Mouse (Mus musculus) cerebellum, postnatal 10 days (tissue): ENCODE measurements around the gene Obox6.

Experiments used
- DNase-seq, 2 experiments: peaks; one replicate each; pipeline ENCODE4 v3.0.0; 2021; ENCODE audit warnings: mixed read lengths in 2 of 2

Gene Obox6

DNA sequence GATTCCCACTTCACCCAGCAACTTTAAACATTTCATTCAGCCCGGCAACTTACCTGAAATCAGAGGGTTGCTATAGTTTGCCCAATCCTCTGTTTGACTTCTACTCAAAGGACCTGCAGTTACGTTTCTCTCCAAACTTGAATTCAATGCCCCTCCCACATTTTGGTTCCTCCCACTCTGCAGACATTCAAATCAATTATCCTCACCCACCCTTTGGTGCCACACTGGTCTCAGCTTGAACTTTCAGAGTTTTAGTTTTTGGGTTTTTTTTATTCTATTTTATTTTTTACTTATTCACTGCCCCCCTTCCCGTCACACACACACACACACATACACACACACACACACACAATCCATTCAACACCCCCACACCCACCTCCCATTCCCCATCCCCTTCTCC is at the start of gene Obox6:
Gene Obox6, minus strand, starts transcription at position 101 of the 400 bp plus-strand sequence.
- no peak for DNase-seq

DNA sequence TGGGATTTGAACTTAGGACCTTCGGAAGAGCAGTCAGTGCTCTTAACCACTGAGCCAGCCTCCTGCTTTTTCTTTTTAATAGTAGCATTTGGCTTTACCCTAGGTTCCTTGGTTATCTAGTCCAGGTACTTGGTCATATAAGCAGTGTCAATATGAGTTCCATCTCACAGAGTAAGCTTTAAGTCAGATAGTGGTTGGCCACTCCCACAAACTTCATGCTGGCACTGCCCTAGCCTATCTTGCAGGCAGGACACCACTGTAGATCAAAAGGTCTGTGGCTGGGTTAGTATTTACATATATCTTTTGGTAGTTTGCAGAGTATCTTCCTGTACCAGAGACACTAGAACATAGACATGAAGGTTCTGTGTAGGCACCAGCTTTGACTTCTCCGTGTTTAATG is 44.6 kb upstream of the Obox6 start:
- no peak for DNase-seq

GRCm38 (mm10) chr7:15882317-15882716 is 42.8 kb upstream of the Obox6 start, which contains the start of gene Crxos:
Gene Crxos, plus strand, starts transcription at chr7:15882617.
- no peak for DNase-seq

DNA sequence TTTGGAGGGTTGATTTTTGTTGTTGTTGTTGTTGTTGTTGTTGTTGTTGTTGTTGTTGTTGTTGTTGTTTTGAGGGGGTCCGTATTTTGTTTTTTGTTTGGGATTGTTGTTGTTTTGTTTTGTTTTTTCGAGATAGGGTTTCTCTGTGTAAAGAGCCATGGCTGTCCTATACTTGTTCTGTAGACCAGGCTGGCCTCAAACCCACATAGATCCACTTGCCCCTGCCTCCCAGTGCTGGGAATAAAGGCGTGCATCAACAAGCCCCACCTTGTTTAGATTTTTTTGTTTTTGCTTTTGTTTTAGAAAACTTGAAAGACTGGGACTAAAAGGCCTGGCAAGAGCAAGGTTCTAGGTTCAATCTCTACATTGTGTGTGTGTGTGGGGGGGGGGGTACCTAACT is 42.4 kb upstream of the Obox6 start:
- no peak for DNase-seq

- DNase-seq, result no peak
These were observed 41.9 kb upstream of the Obox6 start for GRCm38 (mm10) chr7:15881388-15881787.

GRCm38 (mm10) chr7:15879756-15880155 is 40.3 kb upstream of the Obox6 start, which contains the start of gene Crx:
Gene Crx, minus strand, starts transcription at chr7:15879968.
- DNase-seq, result no peak

GRCm38 (mm10) chr7:15864104-15864503 is 24.6 kb upstream of the Obox6 start:
- no peak for DNase-seq

GRCm38 (mm10) chr7:15859657-15860056 is 20.2 kb upstream of the Obox6 start:
- peak; percentile 2 to 7 for DNase-seq
